20 mouse cellular contexts compared by ENCODE assay signal in genomic region chr10:26238559-26238958, GRCm38 (mm10). TPM values are rescaled to one million over a fixed set of nuclear protein-coding genes. Genes with fewer than 3 reads are reported as not detected.
DNase-seq lines count a peak whose midpoint lies in the region; ATAC-seq and TF ChIP-seq lines count a peak whose summit lies in the region.
"Had no signal": no experiment of that assay in that cellular context is flagged by ENCODE, and none has a peak within 500 bp of the region (broad histone marks: within the 10 kb centered on the region; RNA-seq: fewer than 3 reads in every experiment).

No protein-coding gene starts in this region.

- POLR2A ChIA-PET in Patski (lab: Charles Lee) = no interaction called here

- H3K4me1 ChIP-seq in lung, embryonic 14.5 days (ENCODE audit: insufficient read depth) = no peaks in the 10 kb centered on the region; the same call in 1 of the 2 replicates
- H3K4me1 ChIP-seq in stomach, postnatal 0 days (replicated peaks; ENCODE audit: control insufficient read depth, insufficient read depth) = no peaks in the 10 kb centered on the region
- H3K4me1 ChIP-seq: embryonic facial prominence, embryonic 12.5 days; heart, embryonic 15.5 days; hindbrain, embryonic 13.5 days had no signal

- H3K4me3 ChIP-seq in lung, embryonic 14.5 days (ENCODE audit: low read depth, low read length) = no peak overlapping the region
- H3K4me3 ChIP-seq in stomach, postnatal 0 days (ENCODE audit: low read depth, low read length) = no peak overlapping the region
- H3K4me3 ChIP-seq: embryonic facial prominence, embryonic 12.5 days; heart, adult 2 months; heart, embryonic 15.5 days; hindbrain, embryonic 13.5 days had no signal

- H3K36me3 ChIP-seq in lung, embryonic 14.5 days (ENCODE audit: insufficient read depth) = no peaks in the 10 kb centered on the region
- no peaks in the 10 kb centered on the region for H3K36me3 ChIP-seq in stomach, postnatal 0 days (ENCODE audit: control insufficient read depth, insufficient read depth, low read length)
- H3K36me3 ChIP-seq: embryonic facial prominence, embryonic 12.5 days; G1E; heart, embryonic 15.5 days; hindbrain, embryonic 13.5 days had no signal

- H3K9ac ChIP-seq in lung, embryonic 14.5 days = no peak overlapping the region
- H3K9ac ChIP-seq in stomach, postnatal 0 days (ENCODE audit: low read length) = no peak overlapping the region
- H3K9ac ChIP-seq: embryonic facial prominence, embryonic 12.5 days; heart, embryonic 15.5 days; hindbrain, embryonic 13.5 days had no signal

- H3K27me3 ChIP-seq in lung, embryonic 14.5 days (ENCODE audit: insufficient read depth, low read length) = no peaks in the 10 kb centered on the region
- peaks cover 6% of the 10 kb centered on the region for H3K27me3 ChIP-seq in Patski
- H3K27me3 ChIP-seq in stomach, postnatal 0 days (ENCODE audit: control insufficient read depth, insufficient read depth, low read length) = no peaks in the 10 kb centered on the region
- H3K27me3 ChIP-seq: embryonic facial prominence, embryonic 12.5 days; heart, embryonic 15.5 days; hindbrain, embryonic 13.5 days had no signal

- TF ChIP-seq EP300 in stomach, postnatal 0 days (optimal IDR thresholded peaks at IDR 0.05) = no peak

- DNase-seq in lung, embryonic 14.5 days = peak; percentile 41
- no peak for DNase-seq in lung, postnatal 14 days
- DNase-seq in Patski (ENCODE audit: low read depth, low spot score) = no peak
- DNase-seq in lung, postnatal 10 days = peak; percentile 43
- no peak for DNase-seq in stomach, postnatal 0 days (ENCODE audit: low spot score)
- no peak for DNase-seq in gastrocnemius, adult 8-10 months (ENCODE audit: low spot score in 2 of 2)
- no peak for DNase-seq in thymus, postnatal 14 days
- DNase-seq: adrenal gland, postnatal 14 days; cerebellum, adult 11-12 months; cerebellum, adult 9-10 months; cerebellum, postnatal 25 days; gastrocnemius, postnatal 14 days; heart, adult 2 months; heart, postnatal 14 days had no signal

- in situ Hi-C loops in Patski (cut with MboI; ENCODE audit: low pct_unique_long_range_greater_than_20kb) = no loop called here

- TF ChIP-seq CTCF in lung, embryonic 14.5 days (IDR thresholded peaks at IDR 0.05; ENCODE audit: low read depth) = peak; percentile 33; the same call in 1 of the 2 replicates
- TF ChIP-seq CTCF in Patski (IDR thresholded peaks at IDR 0.05) = peak; percentile 18
- TF ChIP-seq CTCF in stomach, postnatal 0 days (IDR thresholded peaks at IDR 0.05; ENCODE audit: low read depth) = 0 out of 2 replicates have a peak, but pooled peaks have one; percentile 7

- CTCF ChIA-PET in Patski (lab: Charles Lee) = interaction anchor here (0.7 to 1.9 kb wide), 3 partner anchors 9 to 57 kb away, joined by 3 to 5 read pairs (median 3); no protein-coding TSS in a partner anchor

- ATAC-seq in lung, embryonic 14.5 days (ENCODE audit: insufficient read depth) = peak; percentile 45; the same call in 1 of the 2 replicates
- peak; percentile 57 for ATAC-seq in Patski
- no peak for ATAC-seq in stomach, postnatal 0 days (ENCODE audit: low FRiP score, low TSS enrichment)
- ATAC-seq: forebrain, embryonic 16.5 days had no signal

- no peak overlapping the region for H3K4me2 ChIP-seq in lung, embryonic 14.5 days
- no peak overlapping the region for H3K4me2 ChIP-seq in stomach, postnatal 0 days (replicated peaks; ENCODE audit: low read depth)
- H3K4me2 ChIP-seq: embryonic facial prominence, embryonic 12.5 days; heart, embryonic 11.5 days; heart, embryonic 15.5 days; hindbrain, embryonic 13.5 days had no signal

- 23% methylated on average over 4 of the region's 4 CpGs for WGBS in lung, embryonic 14.5 days
- 44% methylated on average over 4 of the region's 4 CpGs for WGBS in stomach, postnatal 0 days

- no peaks in the 10 kb centered on the region for H3K9me3 ChIP-seq in lung, embryonic 14.5 days (ENCODE audit: low read depth, low read length)
- H3K9me3 ChIP-seq in stomach, postnatal 0 days (ENCODE audit: control insufficient read depth, low read length) = no peaks in the 10 kb centered on the region
- H3K9me3 ChIP-seq: embryonic facial prominence, embryonic 12.5 days; heart, embryonic 15.5 days; hindbrain, embryonic 13.5 days had no signal

- peak overlapping the region; percentile 71 for H3K27ac ChIP-seq in lung, embryonic 14.5 days (ENCODE audit: low read depth)
- no peak overlapping the region for H3K27ac ChIP-seq in stomach, postnatal 0 days (replicated peaks)
- H3K27ac ChIP-seq: embryonic facial prominence, embryonic 12.5 days; heart, adult 2 months; heart, embryonic 15.5 days; hindbrain, embryonic 13.5 days had no signal

RNA-seq across cellular contexts. Expression of gene Samd3, which starts 9.1 kb away (rescaled TPM):
- 0.32 and 0.51 TPM in 2 replicates for polyA plus RNA-seq in lung, embryonic 14.5 days (2014; fragmentation: Nextera tagmentation; extraction: Ambion mirVana)
- not detected for polyA plus RNA-seq in Patski (2021)
- not detected in 2 replicates for polyA plus RNA-seq in stomach, postnatal 0 days (2015; fragmentation: Nextera tagmentation; extraction: Ambion mirVana)
- total RNA-seq in gastrocnemius, adult 8-10 months (2022) = not detected
- total RNA-seq: adrenal gland, postnatal 14 days; G1E; gastrocnemius, postnatal 14 days; heart, adult 2 months; heart, postnatal 14 days had no signal
- polyA plus RNA-seq: G1E; heart, embryonic 11.5 days; heart, embryonic 15.5 days had no signal

Comparison
In these comparisons a context has a peak if more than half of its experiments do, and no peak if none do; other contexts are left out.
1. DNase-seq: peak in lung, embryonic 14.5 days (single experiment) and lung, postnatal 10 days (single experiment); none in lung, postnatal 14 days (single experiment), Patski (single experiment), stomach, postnatal 0 days (single experiment), gastrocnemius, adult 8-10 months (0 of 2) and thymus, postnatal 14 days (single experiment).
2. Peak in every context shown above with its lines, with median percentiles within 50 percentile points of each other: CTCF ChIP-seq.